Mouse (Mus musculus): ENCODE results near the gene Gm28038.

- TF ChIP-seq CTCF (IDR thresholded peaks at IDR 0.05; ENCODE audit: insufficient read depth, low read length) (no peak), POLR2A (IDR thresholded peaks at IDR 0.05; ENCODE audit: borderline replicate concordance, extremely low read depth, low read depth, low read length) (no peak)
These were observed 19.6 kb upstream of the Gm28038 start for GRCm38 (mm10) chr2:30261064-30261736.
